Mouse (Mus musculus) lung, adult 2 months (tissue): ENCODE measurements around the gene Kcnc3. TPM values are rescaled to one million over a fixed set of nuclear protein-coding genes. Genes with fewer than 3 reads are reported as not detected.
A peak's percentile ranks its signal among the peaks of the same experiment; 100 is the strongest.

Experiments used
- DNase-seq: peaks from one replicate; pipeline ENCODE4 v3.0.0; 2022
- H3K4me1 ChIP-seq: fragments of 200-500 bp; 2 replicates; pipeline ENCODE4 v1.6.1; 2011; ENCODE audit warnings: low read length; ENCODE audit not compliant: control insufficient read depth, insufficient read depth
- H3K4me3 ChIP-seq: fragments of 200-500 bp; replicated peaks from 2 replicates; pipeline ENCODE3; 2011; ENCODE audit warnings: low read depth, mild to moderate bottlenecking, control low read depth, low read length; ENCODE audit errors: extremely low read depth
- CTCF ChIP-seq: fragments of 200-500 bp; IDR thresholded peaks from 2 replicates; pipeline ENCODE4 v1.5.1; 2011; ENCODE audit warnings: mild to moderate bottlenecking, low read length, control low read depth; ENCODE audit not compliant: insufficient read depth
- POLR2A ChIP-seq: fragments of 200-500 bp; IDR thresholded peaks from 2 replicates; pipeline ENCODE4 v1.6.1; 2011; ENCODE audit warnings: low read depth, mild to moderate bottlenecking, control low read depth, low read length, borderline replicate concordance; ENCODE audit errors: extremely low read depth
- WGBS: fragments of 180-500 bp; shearing (Covaris S2); methylation state at CpG from one replicate; pipeline ENCODE4 v1.1.7; 2018; 5-methylcytosine and 5-hydroxymethylcytosine counted together
- polyA plus RNA-seq: library from polyadenylated mRNA; depleted of rRNA; stranded (reverse); fragments of >200 nt; gene quantifications from 2 replicates; pipeline ENCODE4 v1.2.3, GENCODE M21; 2012

Kcnc3 gene
- polyA plus RNA-seq, 1 experiment: 36.0 TPM

- TF ChIP-seq CTCF: no peak
- TF ChIP-seq POLR2A: no peak
- 0 out of 2 replicates have a peak, but pooled peaks cover 3% of the 10 kb centered on the region for H3K4me1 ChIP-seq
- peak; percentile 79 for DNase-seq
- WGBS: 1% methylated on average over 22 of the region's 22 CpGs
- peak overlapping the region; percentile 25 for H3K4me3 ChIP-seq
Measured at GRCm38 (mm10) chr7:44593775-44594174, 3.3 kb downstream of the Kcnc3 start.

DNA sequence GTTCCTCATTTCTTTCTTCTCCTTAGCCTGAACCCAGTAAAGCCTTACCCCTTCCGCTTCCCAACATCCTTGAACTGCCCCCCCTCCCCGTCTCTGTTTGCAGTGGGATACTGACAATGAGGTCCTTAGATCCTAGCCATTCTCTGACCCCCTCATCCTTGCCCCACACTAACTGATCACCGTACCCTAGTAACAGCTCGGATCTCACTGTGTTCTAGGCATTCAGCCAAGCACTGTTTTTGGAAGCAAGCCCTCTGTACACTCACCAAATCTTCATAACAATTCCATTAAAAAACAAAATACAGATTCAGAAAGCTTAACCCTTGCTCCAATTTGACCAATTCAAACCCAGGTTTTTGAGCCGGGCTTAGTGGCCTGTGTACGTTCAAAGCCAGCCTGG lies 3.8 kb downstream of the Kcnc3 start:
- 0 out of 2 replicates have a peak, but pooled peaks cover 2% of the 10 kb centered on the region for H3K4me1 ChIP-seq
- 56% methylated on average over 6 of the region's 6 CpGs for WGBS
- no peak for DNase-seq
- no peak for TF ChIP-seq POLR2A
- no peak for TF ChIP-seq CTCF
- no peak overlapping the region for H3K4me3 ChIP-seq

DNA sequence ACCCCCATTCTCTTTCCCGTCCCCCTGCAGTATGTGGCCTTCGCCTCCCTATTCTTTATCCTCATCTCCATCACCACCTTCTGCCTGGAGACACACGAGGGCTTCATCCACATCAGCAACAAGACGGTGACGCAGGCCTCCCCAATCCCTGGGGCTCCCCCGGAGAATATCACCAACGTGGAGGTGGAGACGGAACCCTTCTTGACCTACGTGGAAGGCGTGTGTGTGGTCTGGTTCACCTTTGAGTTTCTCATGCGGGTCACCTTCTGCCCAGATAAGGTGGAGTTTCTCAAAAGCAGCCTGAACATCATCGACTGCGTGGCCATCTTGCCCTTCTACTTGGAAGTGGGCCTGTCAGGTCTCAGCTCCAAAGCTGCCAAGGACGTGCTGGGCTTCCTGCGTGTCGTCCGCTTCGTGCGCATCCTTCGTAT lies 4.7 kb downstream of the Kcnc3 start:
- 93% methylated on average over 20 of the region's 20 CpGs for WGBS
- no peak for DNase-seq

GRCm38 (mm10) chr7:44596051-44596450 lies 5.6 kb downstream of the Kcnc3 start:
- WGBS: 92% methylated on average over 6 of the region's 6 CpGs
- no peak overlapping the region for H3K4me3 ChIP-seq
- TF ChIP-seq POLR2A (no peak), CTCF (no peak)
- DNase-seq: no peak
- no peaks in the 10 kb centered on the region for H3K4me1 ChIP-seq

More for the DNA sequence above, 4.7 kb downstream of the Kcnc3 start:
- Histone ChIP-seq H3K4me1 (no peaks in the 10 kb centered on the region), H3K4me3 (no peak overlapping the region)
- TF ChIP-seq CTCF (no peak), POLR2A (no peak)

- WGBS: 55% methylated on average over 5 of the region's 5 CpGs
- no peak for TF ChIP-seq CTCF
- no peak for TF ChIP-seq POLR2A
- Histone ChIP-seq H3K4me3 (no peak overlapping the region), H3K4me1 (no peaks in the 10 kb centered on the region)
- no peak for DNase-seq
Measured at GRCm38 (mm10) chr7:44596996-44597538, 6.6 kb downstream of the Kcnc3 start.

- TF ChIP-seq POLR2A (no peak), CTCF (no peak)
- Histone ChIP-seq H3K4me1 (no peaks in the 10 kb centered on the region), H3K4me3 (no peak overlapping the region)
- 81% methylated on average over 4 of the region's 4 CpGs for WGBS
- no peak for DNase-seq
Measured at GRCm38 (mm10) chr7:44597666-44598065, 7.2 kb downstream of the Kcnc3 start.

DNA sequence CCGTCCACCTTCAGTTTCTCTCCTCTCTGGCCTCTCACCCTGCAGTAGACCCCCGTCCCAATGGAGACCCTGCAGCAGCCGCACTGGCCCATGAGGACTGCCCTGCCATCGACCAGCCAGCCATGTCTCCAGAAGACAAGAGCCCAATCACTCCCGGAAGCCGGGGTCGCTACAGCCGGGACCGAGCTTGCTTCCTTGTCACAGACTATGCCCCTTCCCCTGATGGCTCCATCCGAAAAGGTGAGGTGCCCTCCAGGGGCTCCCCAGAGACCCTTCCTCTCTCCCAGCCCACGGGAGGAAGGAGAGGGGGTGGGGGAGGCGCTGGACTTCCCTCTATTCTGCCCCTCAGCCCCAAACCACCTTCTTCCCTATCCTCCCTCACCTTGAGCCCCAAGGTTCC lies 7.9 kb downstream of the Kcnc3 start:
- 71% methylated on average over 12 of the region's 12 CpGs for WGBS
- no peak for DNase-seq
- no peak overlapping the region for H3K4me3 ChIP-seq
- no peaks in the 10 kb centered on the region for H3K4me1 ChIP-seq
- no peak for TF ChIP-seq POLR2A
- TF ChIP-seq CTCF: no peak

GRCm38 (mm10) chr7:44600691-44601262 lies 10.3 kb downstream of the Kcnc3 start:
- no peak for DNase-seq
- WGBS: 80% methylated on average over 10 of the region's 10 CpGs

DNA sequence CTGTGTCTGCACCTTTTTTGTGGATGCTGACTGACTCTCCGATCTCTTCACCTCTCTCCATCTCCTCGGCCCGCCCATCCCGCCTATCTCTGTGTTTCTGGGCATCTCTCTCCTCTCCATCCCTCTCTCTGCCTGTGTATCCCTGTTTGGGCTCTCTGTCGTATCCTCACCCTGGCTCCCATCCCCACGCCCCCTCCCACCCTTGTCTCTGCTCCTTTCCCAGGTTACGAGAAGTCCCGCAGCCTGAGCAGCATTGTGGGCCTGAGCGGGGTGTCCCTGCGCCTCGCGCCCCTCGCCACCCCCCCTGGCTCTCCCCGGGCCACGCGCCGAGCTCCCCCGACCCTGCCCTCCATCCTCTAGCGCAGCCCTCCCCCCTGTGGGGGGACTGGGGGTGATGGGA lies 11.2 kb downstream of the Kcnc3 start:
- no peak overlapping the region for H3K4me3 ChIP-seq
- DNase-seq: no peak
- no peaks in the 10 kb centered on the region for H3K4me1 ChIP-seq
- 24% methylated on average over 19 of the region's 19 CpGs for whole genome bisulfite sequencing
- no peak for TF ChIP-seq CTCF
- TF ChIP-seq POLR2A: no peak

More at GRCm38 (mm10) chr7:44600691-44601262, 10.3 kb downstream of the Kcnc3 start:
- Histone ChIP-seq H3K4me3 (no peak overlapping the region), H3K4me1 (no peaks in the 10 kb centered on the region)
- TF ChIP-seq CTCF (no peak), POLR2A (no peak)

- no peak for DNase-seq
- Histone ChIP-seq H3K4me1 (no peaks in the 10 kb centered on the region), H3K4me3 (no peak overlapping the region)
- 24% methylated on average over 11 of the region's 11 CpGs for WGBS
- no peak for TF ChIP-seq CTCF
- no peak for TF ChIP-seq POLR2A
Measured at GRCm38 (mm10) chr7:44602443-44602842, 12.0 kb downstream of the Kcnc3 start.
